Mouse (Mus musculus): ENCODE measurements around the gene Ttll7. TPM values are rescaled to one million over a fixed set of nuclear protein-coding genes. Genes with fewer than 3 reads are reported as not detected.

Ttll7 gene
- polyA plus RNA-seq, 1 experiment from 2014 or later: 7.2 TPM

- 41% methylated on average over 26 of the region's 26 CpGs for WGBS
- H3K4me3 ChIP-seq (ENCODE audit: low read depth, low read length): no peak overlapping the region
- H3K9ac ChIP-seq (ENCODE audit: low read depth, low read length): no peak overlapping the region
- H3K27ac ChIP-seq (ENCODE audit: low read length): no peak overlapping the region
- ATAC-seq: peak; percentile 82
- H3K4me1 ChIP-seq (ENCODE audit: control insufficient read depth, insufficient read depth, low read length): peaks cover 3% of the 10 kb centered on the region
- no peaks in the 10 kb centered on the region for H3K9me3 ChIP-seq (replicated peaks; ENCODE audit: control insufficient read depth, low read length, poor library complexity, severe bottlenecking)
- no peaks in the 10 kb centered on the region for H3K27me3 ChIP-seq (ENCODE audit: control insufficient read depth, insufficient read depth, low read depth, low read length)
- no peaks in the 10 kb centered on the region for H3K36me3 ChIP-seq (ENCODE audit: control insufficient read depth, insufficient read depth, low read length)
- peak overlapping the region; percentile 42 for H3K4me2 ChIP-seq (ENCODE audit: low read length)
Observed at GRCm38 (mm10) chr3:146993834-146994669, 141.9 kb downstream of the Ttll7 start.

GRCm38 (mm10) chr3:146994670-146995415 is 142.7 kb downstream of the Ttll7 start:
- peaks cover 3% of the 10 kb centered on the region for H3K4me1 ChIP-seq (ENCODE audit: control insufficient read depth, insufficient read depth, low read length)
- H3K4me2 ChIP-seq (ENCODE audit: low read length): peak overlapping the region; percentile 42
- 71% methylated on average over 15 of the region's 15 CpGs for WGBS
- H3K36me3 ChIP-seq (ENCODE audit: control insufficient read depth, insufficient read depth, low read length): no peaks in the 10 kb centered on the region
- H3K27me3 ChIP-seq (ENCODE audit: control insufficient read depth, insufficient read depth, low read depth, low read length): no peaks in the 10 kb centered on the region
- no peaks in the 10 kb centered on the region for H3K9me3 ChIP-seq (replicated peaks; ENCODE audit: control insufficient read depth, low read length, poor library complexity, severe bottlenecking)
- no peak overlapping the region for H3K4me3 ChIP-seq (ENCODE audit: low read depth, low read length)
- no peak overlapping the region for H3K27ac ChIP-seq (ENCODE audit: low read length)
- H3K9ac ChIP-seq (ENCODE audit: low read depth, low read length): no peak overlapping the region
- ATAC-seq: no peak

GRCm38 (mm10) chr3:146999148-146999547 is 147.0 kb downstream of the Ttll7 start:
- WGBS: 90% methylated on average over 2 of the region's 2 CpGs
- no peaks in the 10 kb centered on the region for H3K9me3 ChIP-seq (replicated peaks; ENCODE audit: control insufficient read depth, low read length, poor library complexity, severe bottlenecking)
- no peak overlapping the region for H3K9ac ChIP-seq (ENCODE audit: low read depth, low read length)
- H3K27me3 ChIP-seq (ENCODE audit: control insufficient read depth, insufficient read depth, low read depth, low read length): no peaks in the 10 kb centered on the region
- H3K27ac ChIP-seq (ENCODE audit: low read length): no peak overlapping the region
- no peaks in the 10 kb centered on the region for H3K36me3 ChIP-seq (ENCODE audit: control insufficient read depth, insufficient read depth, low read length)
- peaks cover 1% of the 10 kb centered on the region for H3K4me1 ChIP-seq (ENCODE audit: control insufficient read depth, insufficient read depth, low read length)
- H3K4me2 ChIP-seq (ENCODE audit: low read length): no peak overlapping the region
- no peak overlapping the region for H3K4me3 ChIP-seq (ENCODE audit: low read depth, low read length)
- no peak for ATAC-seq

GRCm38 (mm10) chr3:147000963-147001362 is 148.8 kb downstream of the Ttll7 start:
- Histone ChIP-seq H3K4me1 (ENCODE audit: control insufficient read depth, insufficient read depth, low read length) (no peaks in the 10 kb centered on the region), H3K9ac (ENCODE audit: low read depth, low read length) (no peak overlapping the region), H3K4me3 (ENCODE audit: low read depth, low read length) (no peak overlapping the region), H3K9me3 (replicated peaks; ENCODE audit: control insufficient read depth, low read length, poor library complexity, severe bottlenecking) (no peaks in the 10 kb centered on the region), H3K4me2 (ENCODE audit: low read length) (no peak overlapping the region), H3K36me3 (ENCODE audit: control insufficient read depth, insufficient read depth, low read length) (no peaks in the 10 kb centered on the region), H3K27ac (ENCODE audit: low read length) (no peak overlapping the region), H3K27me3 (ENCODE audit: control insufficient read depth, insufficient read depth, low read depth, low read length) (no peaks in the 10 kb centered on the region)
- WGBS: 87% methylated on average over 3 of the region's 3 CpGs
- no peak for ATAC-seq

- 74% methylated on average over 3 of the region's 3 CpGs for WGBS
- Histone ChIP-seq H3K9ac (ENCODE audit: low read depth, low read length) (no peak overlapping the region), H3K27ac (ENCODE audit: low read length) (no peak overlapping the region), H3K36me3 (ENCODE audit: control insufficient read depth, insufficient read depth, low read length) (no peaks in the 10 kb centered on the region), H3K4me2 (ENCODE audit: low read length) (no peak overlapping the region), H3K4me1 (ENCODE audit: control insufficient read depth, insufficient read depth, low read length) (no peaks in the 10 kb centered on the region), H3K27me3 (ENCODE audit: control insufficient read depth, insufficient read depth, low read depth, low read length) (no peaks in the 10 kb centered on the region), H3K9me3 (replicated peaks; ENCODE audit: control insufficient read depth, low read length, poor library complexity, severe bottlenecking) (no peaks in the 10 kb centered on the region), H3K4me3 (ENCODE audit: low read depth, low read length) (no peak overlapping the region)
- no peak for ATAC-seq
Observed at GRCm38 (mm10) chr3:147001557-147001956, 149.4 kb downstream of the Ttll7 start.

- Histone ChIP-seq H3K27me3 (ENCODE audit: control insufficient read depth, insufficient read depth, low read depth, low read length) (no peaks in the 10 kb centered on the region), H3K4me3 (ENCODE audit: low read depth, low read length) (no peak overlapping the region), H3K27ac (ENCODE audit: low read length) (no peak overlapping the region), H3K9me3 (replicated peaks; ENCODE audit: control insufficient read depth, low read length, poor library complexity, severe bottlenecking) (no peaks in the 10 kb centered on the region), H3K9ac (ENCODE audit: low read depth, low read length) (no peak overlapping the region), H3K4me2 (ENCODE audit: low read length) (no peak overlapping the region), H3K4me1 (ENCODE audit: control insufficient read depth, insufficient read depth, low read length) (no peaks in the 10 kb centered on the region), H3K36me3 (ENCODE audit: control insufficient read depth, insufficient read depth, low read length) (no peaks in the 10 kb centered on the region)
- no peak for ATAC-seq
- WGBS: 91% methylated on average over 6 of the region's 6 CpGs
Observed at GRCm38 (mm10) chr3:147016506-147016905, 164.3 kb downstream of the Ttll7 start.

GRCm38 (mm10) chr3:147019506-147019905 is 167.3 kb downstream of the Ttll7 start:
- no peak overlapping the region for H3K4me2 ChIP-seq (ENCODE audit: low read length)
- H3K36me3 ChIP-seq (ENCODE audit: control insufficient read depth, insufficient read depth, low read length): no peaks in the 10 kb centered on the region
- no peak overlapping the region for H3K4me3 ChIP-seq (ENCODE audit: low read depth, low read length)
- 75% methylated on average over 5 of the region's 5 CpGs for WGBS
- H3K9me3 ChIP-seq (replicated peaks; ENCODE audit: control insufficient read depth, low read length, poor library complexity, severe bottlenecking): no peaks in the 10 kb centered on the region
- no peaks in the 10 kb centered on the region for H3K27me3 ChIP-seq (ENCODE audit: control insufficient read depth, insufficient read depth, low read depth, low read length)
- no peaks in the 10 kb centered on the region for H3K4me1 ChIP-seq (ENCODE audit: control insufficient read depth, insufficient read depth, low read length)
- ATAC-seq: no peak
- H3K9ac ChIP-seq (ENCODE audit: low read depth, low read length): no peak overlapping the region
- H3K27ac ChIP-seq (ENCODE audit: low read length): no peak overlapping the region

- no peaks in the 10 kb centered on the region for H3K27me3 ChIP-seq (ENCODE audit: control insufficient read depth, insufficient read depth, low read depth, low read length)
- no peak for ATAC-seq
- H3K4me1 ChIP-seq (ENCODE audit: control insufficient read depth, insufficient read depth, low read length): no peaks in the 10 kb centered on the region
- H3K27ac ChIP-seq (ENCODE audit: low read length): no peak overlapping the region
- H3K4me3 ChIP-seq (ENCODE audit: low read depth, low read length): no peak overlapping the region
- 55% methylated on average over 5 of the region's 5 CpGs for whole genome bisulfite sequencing
- H3K4me2 ChIP-seq (ENCODE audit: low read length): no peak overlapping the region
- no peak overlapping the region for H3K9ac ChIP-seq (ENCODE audit: low read depth, low read length)
- no peaks in the 10 kb centered on the region for H3K9me3 ChIP-seq (replicated peaks; ENCODE audit: control insufficient read depth, low read length, poor library complexity, severe bottlenecking)
- H3K36me3 ChIP-seq (ENCODE audit: control insufficient read depth, insufficient read depth, low read length): no peaks in the 10 kb centered on the region
Observed at GRCm38 (mm10) chr3:147026248-147026647, 174.1 kb downstream of the Ttll7 start.

- no peak overlapping the region for H3K9ac ChIP-seq (ENCODE audit: low read depth, low read length)
- no peaks in the 10 kb centered on the region for H3K27me3 ChIP-seq (ENCODE audit: control insufficient read depth, insufficient read depth, low read depth, low read length)
- no peak overlapping the region for H3K4me3 ChIP-seq (ENCODE audit: low read depth, low read length)
- WGBS: 95% methylated on average over 7 of the region's 7 CpGs
- no peaks in the 10 kb centered on the region for H3K4me1 ChIP-seq (ENCODE audit: control insufficient read depth, insufficient read depth, low read length)
- H3K36me3 ChIP-seq (ENCODE audit: control insufficient read depth, insufficient read depth, low read length): no peaks in the 10 kb centered on the region
- no peak for ATAC-seq
- no peak overlapping the region for H3K4me2 ChIP-seq (ENCODE audit: low read length)
- no peak overlapping the region for H3K27ac ChIP-seq (ENCODE audit: low read length)
- H3K9me3 ChIP-seq (replicated peaks; ENCODE audit: control insufficient read depth, low read length, poor library complexity, severe bottlenecking): no peaks in the 10 kb centered on the region
Observed at GRCm38 (mm10) chr3:147028382-147028781, 176.2 kb downstream of the Ttll7 start.
